Mouse (Mus musculus) naive thymus-derived CD4-positive, alpha-beta T cell, adult 2 months (primary cell): ENCODE measurements around the gene Nrde2.
"Not testable (repeated sequence)": the region's sequence is repeated elsewhere in the genome, so short reads cannot be mapped to it uniquely, and the experiment has no call there.

Source experiments
- DNase-seq: peaks from one replicate; pipeline ENCODE4 v3.0.0-alpha.2; 2011; ENCODE audit warnings: low read depth

The Nrde2 gene

GRCm38 (mm10) chr12:100159261-100159975 lies at the start of gene Nrde2:
Nrde2 (minus strand) TSS chr12:100159653.
- DNase-seq, result peak; percentile 92

- DNase-seq, result peak; percentile 14
These were observed 47.5 kb upstream of the Nrde2 start for GRCm38 (mm10) chr12:100206926-100207325.

- DNase-seq, result no peak
These were observed 47.1 kb upstream of the Nrde2 start for GRCm38 (mm10) chr12:100206521-100206920.

- peak; percentile 18 for DNase-seq
These were observed 45.7 kb upstream of the Nrde2 start for GRCm38 (mm10) chr12:100205156-100205555.

GRCm38 (mm10) chr12:100203759-100204158 lies 44.3 kb upstream of the Nrde2 start:
- DNase-seq, result no peak

GRCm38 (mm10) chr12:100201838-100202237 lies 42.4 kb upstream of the Nrde2 start:
- peak; percentile 98 for DNase-seq

- DNase-seq, result no peak
These were observed 41.9 kb upstream of the Nrde2 start for GRCm38 (mm10) chr12:100201363-100201711.

- DNase-seq, result peak; percentile 72
These were observed 41.4 kb upstream of the Nrde2 start for GRCm38 (mm10) chr12:100200645-100201362.

- peak; percentile 71 for DNase-seq
These were observed 40.6 kb upstream of the Nrde2 start for GRCm38 (mm10) chr12:100199891-100200644.

GRCm38 (mm10) chr12:100198967-100199660 lies 39.7 kb upstream of the Nrde2 start, which contains the start of gene Calm1:
Calm1 (plus strand) TSS chr12:100199435.
- DNase-seq, result peak; percentile 95

- no peak for DNase-seq
These were observed 37.3 kb upstream of the Nrde2 start for GRCm38 (mm10) chr12:100196786-100197185.

- no peak for DNase-seq
These were observed 34.7 kb upstream of the Nrde2 start for GRCm38 (mm10) chr12:100194181-100194580.

- DNase-seq, result no peak
These were observed 31.3 kb upstream of the Nrde2 start for GRCm38 (mm10) chr12:100190802-100191201.

- peak; percentile 69 for DNase-seq
These were observed 28.4 kb upstream of the Nrde2 start for GRCm38 (mm10) chr12:100187756-100188430.

GRCm38 (mm10) chr12:100187013-100187755 lies 27.7 kb upstream of the Nrde2 start:
- DNase-seq, result peak; percentile 97

- peak; percentile 34 for DNase-seq
These were observed 26.9 kb upstream of the Nrde2 start for GRCm38 (mm10) chr12:100186376-100186775.

- peak; percentile 11 for DNase-seq
These were observed 26.4 kb upstream of the Nrde2 start for GRCm38 (mm10) chr12:100185897-100186296.

GRCm38 (mm10) chr12:100184976-100185375 lies 25.5 kb upstream of the Nrde2 start:
- not testable (repeated sequence) for DNase-seq

GRCm38 (mm10) chr12:100183970-100184369 lies 24.5 kb upstream of the Nrde2 start:
- DNase-seq, result no peak

- DNase-seq, result peak; percentile 53
These were observed 23.2 kb upstream of the Nrde2 start for GRCm38 (mm10) chr12:100182676-100183075.

GRCm38 (mm10) chr12:100180802-100181201 lies 21.3 kb upstream of the Nrde2 start:
- DNase-seq, result no peak
